Mouse (Mus musculus) forelimb bud, embryonic 11.5 days (tissue): ENCODE results near the gene Enox1.
A peak's percentile ranks its signal among the peaks of the same experiment; 100 is the strongest.

Source experiments
- DNase-seq: peaks from one replicate; pipeline ENCODE4 v3.0.0-alpha.2; 2012; ENCODE audit warnings: low read depth, low spot score

Gene Enox1

DNA sequence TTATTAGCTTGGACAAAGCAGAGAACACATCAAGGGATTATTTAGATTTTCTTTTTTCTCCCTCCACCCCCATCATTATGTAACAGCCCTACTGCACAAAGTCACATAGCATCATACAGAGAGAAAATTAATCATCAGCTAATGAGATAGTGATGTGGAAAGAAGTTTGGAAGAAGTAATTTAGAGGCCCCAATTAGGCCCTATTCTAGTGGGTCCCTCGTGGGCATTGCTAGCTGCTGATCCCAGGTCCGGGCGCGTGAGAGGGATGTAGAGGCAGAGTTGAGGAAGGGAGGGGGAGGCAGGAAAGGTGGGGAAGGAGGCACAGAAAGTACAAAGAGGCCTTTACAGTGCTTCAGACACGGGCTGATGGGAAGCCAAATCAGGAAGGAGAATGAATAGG, 407.4 kb downstream of the Enox1 start:
- no peak for DNase-seq

DNA sequence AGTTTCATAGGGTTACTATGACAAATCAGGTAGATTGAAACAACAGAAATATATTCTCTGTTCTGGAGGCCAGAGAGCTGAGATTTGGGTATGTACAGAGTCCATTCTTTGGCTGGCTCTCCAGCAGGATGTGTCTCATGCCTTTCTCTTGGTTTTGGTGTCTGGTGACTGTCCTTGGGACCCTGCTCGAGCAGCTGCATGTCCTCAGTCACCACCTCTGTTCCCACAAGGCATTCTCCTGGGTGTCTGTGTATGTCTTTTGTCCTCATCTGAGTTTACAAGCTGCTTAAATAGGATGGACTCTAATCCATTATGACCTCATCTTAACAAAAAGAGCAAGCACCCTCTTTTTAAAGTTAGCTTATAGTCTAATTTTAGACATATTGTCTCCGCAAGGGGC, 410.6 kb downstream of the Enox1 start:
- DNase-seq = no peak

DNA sequence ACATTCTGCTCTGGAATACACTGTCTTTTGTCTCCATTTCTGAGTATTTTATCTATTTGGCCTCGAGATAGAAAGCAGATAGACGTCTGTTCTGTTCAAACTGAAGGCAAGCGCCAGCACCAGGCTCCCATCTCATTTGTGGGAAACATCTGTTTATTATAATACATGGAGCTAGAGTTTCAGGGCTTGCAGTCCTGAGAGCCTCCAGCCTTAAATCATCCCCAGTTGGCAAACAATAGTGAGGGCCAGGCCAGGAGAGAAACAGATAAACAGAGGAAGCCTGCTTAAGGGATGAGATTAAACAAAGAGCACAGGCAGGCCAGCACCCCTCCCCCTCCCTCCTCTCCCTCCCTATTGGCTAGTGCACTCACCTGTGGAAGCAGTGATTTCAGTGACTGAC, 417.9 kb downstream of the Enox1 start:
- peak; percentile 40 for DNase-seq

DNA sequence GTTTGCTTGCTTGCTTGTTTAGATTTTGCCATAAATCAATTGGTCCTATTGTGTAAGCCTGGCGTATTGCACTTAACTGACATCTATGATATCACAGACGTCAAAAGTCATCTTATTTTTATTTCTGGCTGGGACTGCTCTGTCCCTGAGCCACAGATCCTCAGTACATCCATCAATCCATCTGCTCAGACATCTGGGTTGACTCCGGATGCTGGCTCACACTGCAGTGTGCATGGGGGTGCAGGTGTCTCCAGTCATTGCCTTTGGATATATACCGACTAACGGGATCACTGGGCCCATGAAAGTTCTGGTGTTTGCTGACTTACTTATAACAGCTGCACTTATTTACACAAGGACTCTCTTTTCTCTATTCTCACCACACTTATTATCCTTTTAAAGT, 419.8 kb downstream of the Enox1 start:
- DNase-seq = no peak

DNA sequence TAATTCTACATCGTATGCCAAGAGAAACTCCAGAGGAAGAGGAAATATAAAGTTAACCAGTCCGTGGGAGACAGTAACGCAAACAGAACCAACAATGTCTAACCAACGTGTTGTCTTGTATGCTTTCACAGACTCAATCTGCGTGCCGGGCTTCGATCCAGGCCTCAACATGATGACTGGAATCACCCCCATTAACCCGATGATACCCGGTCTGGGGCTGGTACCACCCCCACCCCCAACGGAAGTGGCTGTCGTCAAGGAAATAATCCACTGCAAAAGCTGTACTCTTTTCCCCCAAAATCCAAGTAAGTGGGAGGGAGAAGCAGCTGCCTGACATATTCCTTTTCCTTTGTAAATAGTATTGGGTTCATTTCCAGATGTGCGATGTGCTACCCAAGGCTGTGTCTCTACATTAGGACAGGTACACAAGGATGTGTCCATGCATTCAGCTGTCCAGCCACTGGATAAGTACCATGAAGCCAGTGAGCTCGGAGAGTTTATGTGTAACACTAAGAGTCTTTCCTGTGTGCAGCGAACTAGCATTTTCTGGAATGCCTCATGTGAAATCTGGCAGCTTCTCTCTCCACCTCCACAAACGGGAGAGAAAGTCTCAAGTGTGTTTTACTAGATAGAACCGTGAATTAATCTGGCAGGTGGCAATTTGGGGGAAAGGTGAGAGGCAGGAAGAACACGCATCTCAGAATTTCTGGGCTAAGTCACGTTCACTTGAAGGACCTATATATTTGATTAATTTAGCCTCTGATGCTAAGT, 421.1 kb downstream of the Enox1 start:
- no peak for DNase-seq

DNA sequence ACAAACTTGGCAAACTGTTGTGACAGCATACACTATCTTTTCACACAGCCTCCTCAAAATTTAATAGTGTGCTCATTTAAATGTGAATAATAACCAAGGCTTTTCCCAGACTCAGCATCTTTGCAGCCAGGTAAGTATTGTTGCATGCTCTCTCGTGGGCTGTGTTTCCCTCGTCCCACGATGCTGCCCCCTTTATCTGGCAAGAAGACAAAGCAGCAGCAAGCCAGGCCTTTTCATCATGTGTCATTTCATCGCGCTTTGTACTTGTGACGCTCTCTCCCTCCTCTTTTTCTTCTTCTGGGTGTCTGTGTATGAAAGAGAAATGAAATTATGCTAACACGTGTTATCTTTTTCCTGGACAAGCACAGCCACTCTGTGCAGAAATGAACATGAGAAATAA, 421.8 kb downstream of the Enox1 start:
- DNase-seq = no peak

DNA sequence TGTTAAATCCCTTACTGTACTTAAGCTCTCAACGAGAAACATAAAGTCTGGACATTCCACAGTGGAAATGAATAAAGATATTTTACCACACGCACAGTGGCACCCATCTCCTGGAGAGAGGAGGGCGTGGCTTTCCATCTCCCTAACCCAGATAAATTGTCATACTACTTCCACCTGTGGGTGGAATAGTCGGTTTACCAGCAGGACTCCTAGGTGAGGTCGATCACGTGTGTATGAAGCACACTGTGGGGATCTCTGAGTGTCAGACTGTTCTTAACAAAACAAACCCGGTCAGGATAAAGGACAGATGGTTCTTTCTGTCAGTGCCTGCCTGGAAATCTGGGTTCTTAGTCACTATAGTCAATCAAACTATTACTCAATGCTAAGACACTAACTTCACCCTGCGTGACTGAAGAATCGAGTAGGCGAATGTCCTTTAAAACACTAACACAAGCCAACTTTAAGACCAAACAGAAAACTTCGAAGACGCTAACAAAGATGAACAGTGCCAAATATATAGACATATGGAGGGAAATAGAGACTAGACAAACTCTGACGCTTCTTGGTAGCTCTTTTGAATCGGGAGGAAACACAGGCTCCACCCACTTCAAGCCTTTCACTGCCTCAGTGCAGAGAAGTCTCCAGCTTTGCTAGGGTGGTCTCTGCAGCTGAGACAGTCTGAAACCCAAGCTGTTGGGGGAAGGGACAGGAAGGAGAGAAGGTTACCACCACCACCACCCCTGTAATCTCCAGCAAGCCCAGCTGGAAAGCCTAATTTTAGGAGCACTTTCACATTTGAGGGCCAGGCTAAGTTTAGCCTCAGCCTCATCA, 423.8 kb downstream of the Enox1 start:
- peak; percentile 23 for DNase-seq

DNA sequence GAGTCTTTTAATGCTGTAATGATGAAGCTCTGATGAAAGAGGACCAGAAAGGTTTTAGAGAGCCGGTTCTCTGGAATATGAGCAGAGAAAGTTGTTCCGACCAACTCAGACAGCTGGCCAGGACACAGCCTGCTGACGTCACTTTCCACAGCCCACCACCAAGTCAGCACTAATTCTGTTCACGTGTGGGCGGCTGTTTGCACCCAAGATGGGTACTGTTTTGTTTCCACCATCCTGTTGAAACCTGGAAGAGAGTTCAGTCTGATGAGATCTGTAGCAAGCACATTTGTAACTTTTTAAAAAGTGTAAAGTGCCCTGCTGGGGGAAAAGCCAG, 424.3 kb downstream of the Enox1 start:
- DNase-seq = no peak

DNA sequence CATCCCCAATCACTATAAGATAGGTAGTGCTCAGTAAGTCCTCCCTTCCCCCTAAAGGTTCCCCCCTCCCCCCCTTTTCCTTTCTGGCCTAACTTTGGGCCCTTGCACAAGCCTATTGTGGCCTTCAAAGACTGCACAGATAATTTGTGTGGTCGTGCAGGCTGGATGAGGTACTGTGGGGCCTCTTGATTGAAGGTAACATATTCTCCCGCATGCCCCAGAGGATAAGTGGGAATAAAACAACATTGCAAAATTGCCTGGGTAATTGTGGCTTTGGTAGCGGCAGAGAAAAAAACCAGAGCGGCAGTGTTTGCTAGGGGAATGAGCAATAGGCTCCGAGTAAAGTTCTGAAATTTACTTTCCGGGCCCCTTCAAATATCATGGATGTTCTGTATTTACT, 425.1 kb downstream of the Enox1 start:
- DNase-seq = no peak

DNA sequence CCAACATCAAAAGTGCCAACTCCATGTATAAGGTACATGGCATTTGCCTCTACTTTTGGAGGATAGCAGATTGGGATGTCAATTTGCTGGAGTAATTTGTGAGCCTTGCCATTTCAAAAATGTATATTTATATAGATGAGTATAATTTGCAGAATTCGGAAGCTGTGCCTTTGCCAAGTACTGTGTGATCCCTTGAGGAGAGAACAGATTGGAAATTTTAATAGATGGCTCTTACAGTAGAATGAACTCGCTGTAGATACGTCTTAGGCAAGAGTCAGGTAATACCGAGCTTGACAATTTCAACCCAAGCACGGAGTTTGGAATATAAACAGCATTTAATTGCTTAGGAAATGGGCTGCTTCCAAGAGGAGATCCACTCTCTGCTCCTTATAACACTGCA, 427.9 kb downstream of the Enox1 start:
- no peak for DNase-seq

DNA sequence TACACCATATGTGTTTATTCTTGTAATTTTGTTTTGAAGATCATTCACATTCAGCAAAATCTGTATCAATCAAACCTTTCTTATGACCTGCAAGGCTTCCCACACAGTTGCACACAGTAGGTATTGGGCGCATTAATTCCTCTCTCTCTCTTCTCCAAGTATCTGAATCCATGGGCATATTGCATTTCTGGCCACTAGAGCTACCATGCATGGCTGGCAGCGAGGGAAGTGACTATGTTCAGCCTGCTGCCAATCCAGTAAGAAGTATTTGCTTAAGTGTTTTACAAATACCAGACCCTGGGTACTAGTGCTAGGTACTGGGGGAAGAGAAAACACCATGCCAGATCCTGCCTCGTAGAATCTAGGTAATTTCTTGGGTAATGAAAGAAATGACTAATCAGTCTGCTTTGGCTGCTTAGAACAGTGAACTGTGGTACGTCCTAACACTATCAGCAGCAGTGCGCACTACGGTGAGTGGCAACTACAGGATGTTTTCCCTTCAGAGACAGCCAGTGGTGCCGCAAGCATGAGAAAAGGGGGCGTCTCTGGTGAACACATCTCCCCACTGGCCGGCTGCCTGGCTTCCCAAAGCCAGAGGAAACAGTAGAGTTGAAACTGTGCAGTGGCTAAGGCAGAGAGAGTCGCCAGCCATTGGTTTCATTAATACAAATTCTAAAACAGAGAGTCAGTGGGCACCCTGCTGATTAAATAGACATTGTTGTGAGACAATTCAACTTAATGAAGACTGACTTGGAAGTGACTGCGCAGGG, 428.7 kb downstream of the Enox1 start:
- peak; percentile 38 for DNase-seq

DNA sequence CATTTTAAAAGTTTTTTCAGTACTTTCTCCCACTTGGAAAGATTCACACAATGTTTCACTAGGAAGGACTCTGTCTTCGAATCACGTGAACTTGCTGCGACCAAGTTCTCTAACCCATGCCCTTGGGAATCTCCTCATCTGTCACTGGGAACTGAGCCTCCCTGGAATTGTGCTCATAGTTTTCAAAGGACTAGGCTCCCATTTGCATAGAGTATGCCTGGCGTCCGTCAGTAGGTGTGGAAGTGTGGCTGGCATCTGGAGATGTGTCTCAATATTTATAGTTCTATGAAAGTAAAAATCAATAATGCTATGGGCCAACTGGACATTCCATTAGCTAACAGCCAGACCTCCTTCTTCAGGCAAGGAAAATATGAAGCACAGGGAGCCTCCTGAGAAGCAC, 429.5 kb downstream of the Enox1 start:
- DNase-seq = no peak

DNA sequence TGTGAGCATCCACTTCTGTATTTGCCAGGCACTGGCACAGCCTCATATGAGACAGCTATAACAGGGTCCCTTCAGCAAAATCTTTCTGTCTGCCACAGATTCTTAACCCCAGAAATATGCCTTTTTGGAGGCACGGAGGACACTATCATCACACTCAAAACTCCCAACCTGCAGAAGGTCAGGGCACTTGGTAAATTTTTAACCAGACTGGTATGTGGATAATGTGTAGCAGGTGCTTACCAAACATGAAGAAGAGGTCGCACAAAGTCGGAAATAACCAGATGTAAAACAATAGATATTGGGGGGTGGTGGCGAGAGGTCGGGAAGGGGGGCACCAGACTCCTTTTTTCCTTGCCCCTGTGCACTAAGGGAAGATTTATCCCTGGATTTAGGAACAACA, 430.6 kb downstream of the Enox1 start:
- DNase-seq = no peak

DNA sequence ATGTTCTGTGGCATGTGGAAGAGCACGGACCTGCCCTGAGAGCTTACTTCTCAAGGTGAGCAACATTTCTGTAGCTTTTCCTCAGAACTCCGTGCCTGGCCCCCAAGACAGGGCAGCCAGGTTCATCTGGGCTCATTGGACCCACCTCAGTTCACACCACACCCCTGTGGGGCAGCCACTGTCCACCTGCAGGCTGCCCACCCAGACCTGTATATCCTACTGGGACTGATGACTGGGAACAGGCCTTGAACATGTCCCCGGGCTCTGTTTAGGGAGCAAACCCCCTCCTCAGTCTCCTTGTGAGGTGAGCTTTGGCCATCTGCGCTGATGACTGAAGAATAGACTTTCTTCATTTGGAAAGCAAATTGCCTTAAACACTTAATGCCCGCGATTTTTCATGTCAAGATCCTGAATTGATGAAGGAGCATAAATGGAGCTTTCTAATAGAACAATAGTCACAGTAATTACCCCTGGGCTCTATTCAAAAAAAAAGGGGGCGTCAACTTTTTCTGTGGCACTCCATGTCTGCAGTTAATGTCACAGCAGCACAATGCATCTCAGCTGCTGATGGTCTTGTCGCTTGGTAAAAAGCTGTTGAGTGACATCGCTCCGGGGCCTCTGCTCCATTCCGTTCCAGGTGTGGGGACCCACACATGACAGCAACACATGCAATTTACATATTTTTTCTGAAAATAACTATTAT, 436.7 kb downstream of the Enox1 start:
- DNase-seq = no peak

DNA sequence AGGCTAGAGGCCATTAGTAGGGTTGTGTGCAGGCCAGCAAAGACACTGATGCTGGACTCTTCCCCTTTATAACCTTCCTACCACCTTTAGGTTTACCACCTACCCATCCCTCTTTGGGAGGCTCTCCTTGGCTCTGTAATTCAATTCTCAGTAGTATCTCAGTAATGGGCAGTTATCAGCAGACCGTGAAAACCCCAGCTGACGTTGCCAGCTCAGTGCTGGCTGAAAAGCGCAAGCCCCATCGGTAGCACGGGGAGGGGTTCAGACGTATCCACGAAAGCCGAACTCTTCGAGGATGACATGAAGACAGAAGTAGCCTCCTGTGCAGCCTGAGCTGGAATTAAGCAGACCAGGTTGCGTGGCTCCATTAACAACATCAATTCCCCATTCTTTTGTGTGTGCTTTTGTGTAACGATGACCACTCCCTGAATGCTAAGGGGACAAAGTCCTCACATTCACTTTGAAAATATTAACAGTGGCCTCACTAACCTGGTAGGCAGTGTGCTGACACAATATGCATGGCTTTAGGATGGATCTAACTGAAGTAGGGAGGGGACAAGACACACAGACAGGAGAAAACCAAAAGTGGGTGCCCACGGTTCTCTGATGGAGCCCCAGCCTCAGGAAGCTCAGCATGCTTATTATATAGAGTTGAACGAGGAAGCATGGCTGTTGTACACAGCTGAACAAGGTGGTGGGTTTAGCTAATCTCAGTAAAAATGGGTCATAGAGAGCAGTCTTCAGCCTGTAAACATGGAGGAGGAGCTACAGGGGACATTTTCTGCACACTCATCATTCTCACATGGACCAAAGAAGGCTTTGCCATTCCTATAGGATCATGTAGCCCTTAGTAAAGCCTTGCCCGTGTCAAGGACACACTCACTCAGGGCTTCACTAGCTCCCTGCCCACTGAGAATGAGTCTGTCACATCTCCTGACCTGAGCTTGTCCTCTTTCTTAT, 439.9 kb downstream of the Enox1 start:
- DNase-seq = no peak

DNA sequence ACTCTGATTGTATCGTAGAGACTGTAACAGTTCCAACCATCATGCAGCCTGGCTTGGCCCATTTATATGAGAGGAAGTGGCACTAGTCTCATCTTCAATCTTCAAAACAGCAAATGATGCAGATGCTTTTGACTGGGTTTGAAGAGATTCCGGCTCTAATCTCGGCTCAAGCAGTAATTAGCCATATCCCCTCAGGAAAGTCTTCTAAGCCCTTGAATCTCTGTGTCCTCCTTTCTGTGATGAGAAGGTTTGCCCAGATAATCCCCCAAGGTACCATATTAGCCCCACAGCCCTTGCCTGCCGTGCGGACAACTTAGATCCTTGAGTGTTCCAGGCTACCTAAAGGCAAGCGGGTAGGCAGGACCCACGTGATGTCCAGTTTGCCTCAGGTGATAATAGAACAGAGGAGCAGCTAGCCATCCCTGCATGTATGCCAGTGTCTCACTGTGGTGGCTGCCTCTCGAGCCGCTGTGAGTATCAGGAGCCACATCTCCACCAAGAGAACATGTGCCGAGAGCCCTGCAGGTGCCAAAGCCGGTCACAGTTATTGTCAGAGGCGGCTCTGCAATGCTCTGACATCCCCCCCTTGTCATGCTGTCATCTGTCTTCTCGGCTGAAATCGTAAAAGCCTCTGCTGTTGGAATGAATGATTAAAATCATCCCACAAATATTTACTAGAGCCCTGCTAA, 442.6 kb downstream of the Enox1 start:
- DNase-seq = no peak

DNA sequence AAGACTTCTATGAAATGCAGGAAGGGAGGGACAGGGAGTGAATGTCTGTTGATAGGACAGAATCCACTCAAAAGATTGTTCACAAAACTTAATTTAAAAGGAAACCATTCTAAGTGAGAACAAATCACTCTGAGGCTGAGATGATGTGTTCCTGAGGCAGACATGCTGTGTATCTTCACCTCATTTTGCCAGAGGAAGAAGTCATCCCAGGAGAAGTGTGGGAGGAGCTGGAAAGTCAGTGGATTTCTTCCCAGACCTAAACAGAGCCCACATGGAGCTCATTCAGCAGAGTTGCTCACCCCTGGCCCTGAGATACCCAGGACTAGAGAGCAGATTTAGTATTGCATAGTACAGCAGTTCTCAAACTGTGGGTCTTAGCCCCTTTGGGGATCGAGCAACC, 444.2 kb downstream of the Enox1 start:
- DNase-seq = no peak

DNA sequence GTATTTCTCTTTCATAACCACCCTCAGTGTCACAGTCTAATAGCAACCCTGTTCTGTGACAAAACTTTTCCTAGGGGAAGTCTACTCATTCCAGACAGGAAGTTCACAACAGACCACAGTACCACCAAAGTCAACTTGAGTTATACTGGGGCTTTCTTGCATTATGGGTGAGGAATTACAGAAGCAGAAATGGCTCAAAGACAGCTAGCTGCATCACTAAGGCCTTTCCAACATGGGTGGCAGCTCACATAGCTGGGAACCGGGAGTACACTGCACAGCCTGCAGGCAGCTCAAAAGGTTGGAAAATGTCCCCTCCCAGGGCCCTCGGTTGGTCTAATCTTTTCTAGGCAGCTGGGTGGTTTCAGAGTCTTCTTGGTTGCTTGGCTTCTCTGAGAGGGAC, 444.9 kb downstream of the Enox1 start:
- DNase-seq = no peak

DNA sequence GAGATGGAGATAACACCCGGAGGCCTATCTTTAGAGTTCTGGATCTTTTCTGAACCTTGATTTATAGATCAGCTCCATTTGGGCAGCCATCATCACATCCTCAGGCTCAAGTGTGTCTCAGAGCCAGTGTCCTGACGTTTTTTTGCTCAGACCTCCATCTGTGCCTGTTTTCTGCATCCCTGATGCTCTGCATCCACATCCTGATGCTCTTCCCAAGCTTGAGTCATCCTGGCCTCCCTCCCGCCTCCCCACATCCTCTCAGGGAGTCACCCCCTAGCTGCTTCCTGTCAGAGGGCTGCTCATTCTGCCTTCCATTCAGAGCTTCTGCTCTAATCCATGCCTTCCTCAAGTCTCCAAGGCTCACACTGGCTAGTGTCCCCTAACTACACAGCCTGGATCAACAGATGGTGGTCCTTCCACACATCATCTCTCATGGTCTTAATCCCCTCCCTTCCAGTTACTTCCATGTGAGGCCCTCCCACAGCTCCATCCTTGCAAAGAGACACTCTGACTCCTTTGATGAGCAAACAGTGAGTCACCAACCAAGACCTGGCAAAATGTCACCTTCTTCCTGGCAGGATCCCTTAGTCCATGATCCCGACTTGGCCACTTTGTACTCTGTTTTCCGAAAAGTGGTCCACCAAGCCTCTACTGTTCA, 451.7 kb downstream of the Enox1 start:
- no peak for DNase-seq

DNA sequence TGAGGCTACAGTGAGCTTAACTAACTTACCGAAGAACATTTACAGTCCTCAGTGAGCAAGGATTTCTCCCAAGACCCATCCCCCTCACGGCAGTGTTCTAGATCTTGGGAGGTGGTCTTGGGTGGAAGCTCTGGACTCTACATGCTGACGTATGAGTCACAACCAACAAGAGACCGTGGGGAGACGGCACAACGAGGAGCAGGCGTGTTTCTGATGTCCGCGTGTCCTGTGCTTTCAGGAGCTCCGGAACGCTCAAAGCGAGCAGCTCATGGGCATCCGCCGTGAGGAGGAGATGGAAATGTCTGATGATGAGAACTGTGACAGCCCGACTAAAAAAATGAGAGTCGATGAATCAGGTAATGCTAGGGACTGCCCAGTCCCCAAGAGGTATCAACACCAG, 458.6 kb downstream of the Enox1 start:
- DNase-seq = no peak
